Mouse (Mus musculus) testis, adult 2 months (tissue): Measurements from ENCODE around the gene Hpd. TPM values are rescaled to one million over a fixed set of nuclear protein-coding genes. Genes with fewer than 3 reads are reported as not detected.
A peak's percentile ranks its signal among the peaks of the same experiment; 100 is the strongest.

Source experiments
- H3K27ac ChIP-seq: fragments of 200-500 bp; 2 replicates; pipeline ENCODE4 v1.5.1; 2012; ENCODE audit warnings: low read depth, low read length; ENCODE audit not compliant: control insufficient read depth, insufficient read depth
- H3K27me3 ChIP-seq: fragments of 200-500 bp; 2 replicates; pipeline ENCODE4 v1.6.1; 2012; ENCODE audit warnings: mild to moderate bottlenecking, low read length, moderate library complexity; ENCODE audit not compliant: control insufficient read depth, insufficient read depth
- H3K36me3 ChIP-seq: fragments of 200-500 bp; 2 replicates; pipeline ENCODE4 v1.6.1; 2012; ENCODE audit warnings: mild to moderate bottlenecking, low read length; ENCODE audit not compliant: control insufficient read depth, insufficient read depth
- H3K4me1 ChIP-seq: fragments of 200-500 bp; 2 replicates; pipeline ENCODE4 v1.6.1; 2012; ENCODE audit warnings: low read length; ENCODE audit not compliant: control insufficient read depth, insufficient read depth
- H3K4me3 ChIP-seq: fragments of 200-500 bp; 2 replicates; pipeline ENCODE4 v1.5.1; 2012; ENCODE audit warnings: low read depth, mild to moderate bottlenecking, low read length, moderate library complexity, mixed read lengths; ENCODE audit not compliant: control insufficient read depth
- CTCF ChIP-seq: fragments of 200-500 bp; IDR thresholded peaks from 2 replicates; pipeline ENCODE4 v1.5.1; 2012; ENCODE audit warnings: low read depth, mild to moderate bottlenecking, inconsistent platforms, low read length, moderate library complexity; ENCODE audit not compliant: control insufficient read depth, insufficient read depth, insufficient replicate concordance
- POLR2A ChIP-seq: fragments of 200-500 bp; IDR thresholded peaks from 2 replicates; pipeline ENCODE4 v1.6.1; 2012; ENCODE audit warnings: low read depth, mild to moderate bottlenecking, inconsistent platforms, low read length, moderate library complexity; ENCODE audit not compliant: control insufficient read depth
- polyA plus RNA-seq: library from polyadenylated mRNA; depleted of rRNA; stranded (reverse); fragments of >200 nt; gene quantifications from 2 replicates; pipeline ENCODE4 v1.2.3, GENCODE M21; 2012; rRNA removed

Gene Hpd
- polyA plus RNA-seq, 1 experiment: 1.7 TPM

DNA sequence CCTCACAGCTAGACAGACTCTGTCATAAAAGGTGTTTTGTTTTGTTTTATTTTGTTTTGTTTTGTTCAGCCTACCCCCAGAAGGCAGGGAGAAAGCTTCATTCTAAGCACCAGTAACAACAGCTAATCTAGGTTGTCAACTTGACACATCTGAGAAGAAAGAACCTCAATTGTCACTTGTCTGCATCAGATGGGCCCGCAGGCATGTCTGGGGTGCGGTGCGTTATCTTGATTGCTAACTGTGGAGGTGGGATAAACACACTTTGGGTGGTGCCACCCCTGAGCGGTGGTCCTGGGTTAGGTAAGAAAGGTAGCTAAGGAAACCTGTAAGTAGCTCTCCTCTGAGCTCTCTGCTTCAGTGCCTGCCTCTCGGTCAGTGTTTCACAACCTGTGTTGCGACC lies 55.5 kb downstream of the Hpd start:
- TF ChIP-seq POLR2A (no peak), CTCF (no peak)
- Histone ChIP-seq H3K4me1 (peaks cover 4% of the 10 kb centered on the region), H3K36me3 (no peaks in the 10 kb centered on the region), H3K27ac (no peak overlapping the region), H3K27me3 (no peaks in the 10 kb centered on the region), H3K4me3 (no peak overlapping the region)

DNA sequence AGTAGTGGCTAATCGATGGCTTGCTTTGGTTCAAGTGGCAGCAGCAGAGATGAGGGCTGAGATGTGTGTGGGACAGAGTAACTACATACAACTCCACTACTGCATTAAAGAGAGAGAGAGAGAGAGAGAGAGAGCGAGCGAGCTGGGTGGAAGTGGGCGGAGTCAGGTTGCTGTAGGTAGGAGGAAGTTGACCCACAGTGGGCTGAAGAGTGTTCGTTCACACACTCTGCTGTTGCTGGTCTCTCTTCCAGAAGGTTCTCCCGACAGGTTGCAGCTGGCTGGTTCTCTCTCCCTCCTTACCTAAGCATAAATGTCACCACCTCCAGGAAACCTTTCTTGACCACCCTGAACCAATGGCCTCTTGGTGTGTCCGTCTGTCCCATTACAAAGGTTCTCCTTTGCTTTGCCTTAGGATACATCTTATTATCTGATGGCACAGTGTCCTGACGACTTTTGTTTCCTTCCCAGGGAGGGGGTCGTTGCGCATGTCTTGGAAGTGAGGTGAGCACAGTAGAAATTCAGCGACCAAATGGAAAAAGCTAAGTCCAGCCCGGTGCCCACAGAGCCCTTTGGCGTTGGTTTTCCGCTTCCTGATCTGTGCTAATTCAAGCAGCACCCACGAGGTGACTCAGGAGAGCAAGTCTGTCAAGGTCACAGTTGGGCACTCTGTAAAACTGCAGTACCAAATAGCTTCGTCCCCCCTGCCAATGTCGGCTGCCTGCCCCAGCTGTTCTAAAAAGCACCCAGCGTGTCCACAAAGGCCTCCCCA lies 56.7 kb downstream of the Hpd start:
- Histone ChIP-seq H3K36me3 (no peaks in the 10 kb centered on the region), H3K27me3 (no peaks in the 10 kb centered on the region)
- TF ChIP-seq CTCF (no peak), POLR2A (no peak)

DNA sequence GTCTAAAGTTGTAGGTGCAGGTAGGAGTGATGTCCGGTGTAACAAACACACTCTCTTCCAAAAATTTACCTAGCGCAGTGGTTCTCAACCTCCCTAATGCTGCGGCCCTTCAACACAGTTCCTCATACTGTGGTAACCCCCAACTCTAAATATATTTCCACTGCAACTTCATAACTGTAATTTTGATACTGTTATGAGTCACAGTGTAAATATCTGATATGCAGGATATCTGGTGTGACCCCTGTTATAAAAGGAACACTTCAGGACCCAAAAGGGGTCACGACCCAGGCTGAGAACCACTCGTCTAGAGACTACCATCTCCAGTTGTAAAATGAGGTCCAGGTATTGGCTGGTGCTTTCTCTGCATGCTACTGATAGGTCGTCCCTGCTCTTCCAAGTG lies 57.4 kb downstream of the Hpd start:
- Histone ChIP-seq H3K27ac (no peak overlapping the region), H3K27me3 (no peaks in the 10 kb centered on the region), H3K4me3 (no peak overlapping the region), H3K36me3 (no peaks in the 10 kb centered on the region), H3K4me1 (no peaks in the 10 kb centered on the region)
- TF ChIP-seq CTCF (no peak), POLR2A (no peak)

More for the DNA sequence above, 56.7 kb downstream of the Hpd start:
- Histone ChIP-seq H3K4me3 (no peak overlapping the region), H3K4me1 (no peaks in the 10 kb centered on the region), H3K27ac (no peak overlapping the region)

DNA sequence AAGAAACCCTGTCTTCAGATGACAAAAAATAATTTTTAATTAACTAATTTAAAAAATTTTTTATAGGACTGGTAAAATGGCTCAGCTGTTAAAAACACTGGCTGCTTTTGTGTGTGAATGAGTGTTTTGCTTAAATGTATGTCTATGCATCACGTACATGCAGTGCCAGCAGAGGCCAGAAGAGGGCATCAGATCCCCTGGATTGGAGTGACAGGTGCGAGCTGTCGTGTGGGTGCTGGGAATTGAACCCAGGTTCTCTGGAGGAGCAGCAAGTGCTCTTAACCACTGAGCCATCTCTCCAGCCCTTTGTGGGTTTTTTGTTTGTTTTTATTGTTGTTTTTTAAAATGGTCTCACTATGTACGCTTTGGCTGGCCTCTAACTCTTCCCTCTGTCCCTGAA lies 60.3 kb downstream of the Hpd start:
- Histone ChIP-seq H3K4me1 (no peaks in the 10 kb centered on the region), H3K27ac (no peak overlapping the region), H3K4me3 (no peak overlapping the region), H3K27me3 (no peaks in the 10 kb centered on the region), H3K36me3 (no peaks in the 10 kb centered on the region)
- peak; percentile 66; the same call in 1 of the 2 replicates for TF ChIP-seq CTCF
- no peak for TF ChIP-seq POLR2A

Other genes starting within 250 kb of the Hpd start
- gene Kdm2b, start 192.9 kb downstream of the Hpd start, polyA plus RNA-seq: 48.7 and 50.9 TPM in 2 replicates
- 68.0 and 71.3 TPM in 2 replicates for gene Orai1, start 167.7 kb downstream of the Hpd start, polyA plus RNA-seq
- 272 and 285 TPM in 2 replicates for gene Morn3, start 135.7 kb downstream of the Hpd start, polyA plus RNA-seq
- 0.94 and 1.2 TPM in 2 replicates for gene Tmem120b, start 114.3 kb downstream of the Hpd start, polyA plus RNA-seq
- 0.78 and 1.1 TPM in 2 replicates for gene Rhof, start 50.0 kb downstream of the Hpd start, polyA plus RNA-seq
- gene Setd1b, start 40.5 kb downstream of the Hpd start, polyA plus RNA-seq: 11.3 and 13.7 TPM in 2 replicates
- gene Psmd9, start 13.3 kb downstream of the Hpd start, polyA plus RNA-seq: 36.3 and 37.1 TPM in 2 replicates
- 45.1 and 46.7 TPM in 2 replicates for gene Wdr66, start 69.4 kb upstream of the Hpd start, polyA plus RNA-seq
- 0.73 and 0.88 TPM in 2 replicates for gene Bcl7a, start 161.1 kb upstream of the Hpd start, polyA plus RNA-seq
- gene Mlxip, start 212.1 kb upstream of the Hpd start, polyA plus RNA-seq: 17.4 and 18.8 TPM in 2 replicates